Mouse (Mus musculus): ENCODE measurements around the gene Psd. TPM values are rescaled to one million over a fixed set of nuclear protein-coding genes. Genes with fewer than 3 reads are reported as not detected.

The Psd gene
- polyA plus RNA-seq, 1 experiment from 2014 or later, result 6.0 TPM

- no peak for ATAC-seq (ENCODE audit: insufficient number of reproducible peaks, insufficient read depth, low FRiP score, low TSS enrichment, low read depth)
- no peak overlapping the region for H3K4me3 ChIP-seq
- WGBS, result 82% methylated on average over 21 of the region's 21 CpGs
- H3K4me1 ChIP-seq, result peaks cover 23% of the 10 kb centered on the region
- 0 out of 2 replicates have a peak overlapping the region, but pooled peaks have one; percentile 74 for H3K9ac ChIP-seq
- H3K4me2 ChIP-seq, result no peak overlapping the region
- peaks cover 47% of the 10 kb centered on the region for H3K36me3 ChIP-seq
- H3K27me3 ChIP-seq, result peaks cover 59% of the 10 kb centered on the region
- no peak overlapping the region for H3K27ac ChIP-seq
- no peaks in the 10 kb centered on the region for H3K9me3 ChIP-seq
Measured at GRCm38 (mm10) chr19:46309651-46310305, 17.2 kb downstream of the Psd start.

- H3K9me3 ChIP-seq, result no peaks in the 10 kb centered on the region
- H3K4me1 ChIP-seq, result peaks cover 22% of the 10 kb centered on the region
- peak overlapping the region; percentile 44 for H3K4me3 ChIP-seq
- peaks cover 47% of the 10 kb centered on the region for H3K36me3 ChIP-seq
- no peak for ATAC-seq (ENCODE audit: insufficient number of reproducible peaks, insufficient read depth, low FRiP score, low TSS enrichment, low read depth)
- peaks cover 50% of the 10 kb centered on the region for H3K27me3 ChIP-seq
- WGBS, result 2% methylated on average over 47 of the region's 47 CpGs
- peak overlapping the region; percentile 80 for H3K4me2 ChIP-seq
- H3K27ac ChIP-seq, result no peak overlapping the region
- H3K9ac ChIP-seq, result peak overlapping the region; percentile 74
Measured at GRCm38 (mm10) chr19:46308706-46309435, 18.1 kb downstream of the Psd start.

- Histone ChIP-seq H3K4me3 (peak overlapping the region; percentile 44), H3K9ac (peak overlapping the region; percentile 74; the same call in 1 of the 2 replicates), H3K4me2 (peak overlapping the region; percentile 80), H3K9me3 (no peaks in the 10 kb centered on the region), H3K27ac (no peak overlapping the region), H3K27me3 (peaks cover 44% of the 10 kb centered on the region), H3K36me3 (peaks cover 44% of the 10 kb centered on the region), H3K4me1 (peaks cover 26% of the 10 kb centered on the region)
- ATAC-seq (ENCODE audit: insufficient number of reproducible peaks, insufficient read depth, low FRiP score, low TSS enrichment, low read depth), result no peak
- 62% methylated on average over 16 of the region's 16 CpGs for WGBS
Measured at GRCm38 (mm10) chr19:46308303-46308702, 18.7 kb downstream of the Psd start.

- Histone ChIP-seq H3K27ac (no peak overlapping the region), H3K4me3 (no peak overlapping the region), H3K9me3 (no peaks in the 10 kb centered on the region), H3K4me2 (no peak overlapping the region), H3K9ac (no peak overlapping the region), H3K27me3 (peaks cover 39% of the 10 kb centered on the region), H3K4me1 (peaks cover 26% of the 10 kb centered on the region), H3K36me3 (peaks cover 39% of the 10 kb centered on the region)
- no peak for ATAC-seq (ENCODE audit: insufficient number of reproducible peaks, insufficient read depth, low FRiP score, low TSS enrichment, low read depth)
- 78% methylated on average over 16 of the region's 16 CpGs for WGBS
Measured at GRCm38 (mm10) chr19:46307781-46308180, 19.2 kb downstream of the Psd start.

- Histone ChIP-seq H3K27ac (no peak overlapping the region), H3K4me2 (peak overlapping the region; percentile 97), H3K4me3 (no peak overlapping the region), H3K4me1 (peaks cover 26% of the 10 kb centered on the region), H3K9me3 (no peaks in the 10 kb centered on the region), H3K27me3 (peaks cover 31% of the 10 kb centered on the region), H3K9ac (no peak overlapping the region), H3K36me3 (peaks cover 29% of the 10 kb centered on the region)
- no peak for ATAC-seq (ENCODE audit: insufficient number of reproducible peaks, insufficient read depth, low FRiP score, low TSS enrichment, low read depth)
- WGBS, result 93% methylated on average over 9 of the region's 9 CpGs
Measured at GRCm38 (mm10) chr19:46306751-46307289, 20.1 kb downstream of the Psd start.

GRCm38 (mm10) chr19:46306268-46306610 is 20.7 kb downstream of the Psd start:
- H3K4me2 ChIP-seq, result peak overlapping the region; percentile 97
- no peaks in the 10 kb centered on the region for H3K9me3 ChIP-seq
- H3K4me1 ChIP-seq, result peaks cover 26% of the 10 kb centered on the region
- peak overlapping the region; percentile 76 for H3K9ac ChIP-seq
- ATAC-seq (ENCODE audit: insufficient number of reproducible peaks, insufficient read depth, low FRiP score, low TSS enrichment, low read depth), result no peak
- peaks cover 23% of the 10 kb centered on the region for H3K36me3 ChIP-seq
- H3K27ac ChIP-seq, result no peak overlapping the region
- peak overlapping the region; percentile 69 for H3K4me3 ChIP-seq
- H3K27me3 ChIP-seq, result peaks cover 30% of the 10 kb centered on the region
- 52% methylated on average over 5 of the region's 5 CpGs for WGBS

- Histone ChIP-seq H3K27me3 (peaks cover 30% of the 10 kb centered on the region), H3K4me1 (peaks cover 26% of the 10 kb centered on the region), H3K27ac (peak overlapping the region; percentile 60; the same call in 1 of the 2 replicates), H3K36me3 (peaks cover 18% of the 10 kb centered on the region), H3K4me3 (peak overlapping the region; percentile 69), H3K4me2 (peak overlapping the region; percentile 97), H3K9me3 (no peaks in the 10 kb centered on the region), H3K9ac (peak overlapping the region; percentile 76)
- under 1% methylated on average over 40 of the region's 43 CpGs for WGBS
- peak; percentile 67 for ATAC-seq (ENCODE audit: insufficient number of reproducible peaks, insufficient read depth, low FRiP score, low TSS enrichment, low read depth)
Measured at GRCm38 (mm10) chr19:46305432-46306267, 21.3 kb downstream of the Psd start.

- peak overlapping the region; percentile 76 for H3K9ac ChIP-seq
- H3K4me2 ChIP-seq, result peak overlapping the region; percentile 97
- peaks cover 30% of the 10 kb centered on the region for H3K27me3 ChIP-seq
- peaks cover 10% of the 10 kb centered on the region for H3K36me3 ChIP-seq
- WGBS, result under 1% methylated on average over 34 of the region's 34 CpGs
- H3K9me3 ChIP-seq, result no peaks in the 10 kb centered on the region
- peak overlapping the region; percentile 69 for H3K4me3 ChIP-seq
- H3K4me1 ChIP-seq, result peaks cover 26% of the 10 kb centered on the region
- peak overlapping the region; percentile 60 for H3K27ac ChIP-seq
- peak; percentile 45; the same call in 1 of the 2 replicates for ATAC-seq (ENCODE audit: insufficient number of reproducible peaks, insufficient read depth, low FRiP score, low TSS enrichment, low read depth)
Measured at GRCm38 (mm10) chr19:46304908-46305333, 22.0 kb downstream of the Psd start.

GRCm38 (mm10) chr19:46304216-46304841 is 22.6 kb downstream of the Psd start, which contains the start of gene Nfkb2:
Gene Nfkb2, plus strand, starts transcription at chr19:46304320.
- Histone ChIP-seq H3K36me3 (peaks cover 5% of the 10 kb centered on the region; the same call in 1 of the 2 replicates), H3K9me3 (no peaks in the 10 kb centered on the region), H3K27me3 (peaks cover 25% of the 10 kb centered on the region), H3K9ac (peak within 1 kb of the TSS; percentile 76), H3K4me3 (peak within 1 kb of the TSS; percentile 69), H3K4me1 (peaks cover 26% of the 10 kb centered on the region), H3K4me2 (peak within 1 kb of the TSS; percentile 97), H3K27ac (peak within 1 kb of the TSS; percentile 84)
- ATAC-seq (ENCODE audit: insufficient number of reproducible peaks, insufficient read depth, low FRiP score, low TSS enrichment, low read depth), result peak; percentile 84
- under 1% methylated on average over 39 of the region's 39 CpGs for WGBS

- ATAC-seq (ENCODE audit: insufficient number of reproducible peaks, insufficient read depth, low FRiP score, low TSS enrichment, low read depth), result no peak
- peak overlapping the region; percentile 69 for H3K4me3 ChIP-seq
- H3K4me2 ChIP-seq, result peak overlapping the region; percentile 97
- peak overlapping the region; percentile 84 for H3K27ac ChIP-seq
- H3K9ac ChIP-seq, result peak overlapping the region; percentile 76
- 56% methylated on average over 18 of the region's 18 CpGs for WGBS
- no peaks in the 10 kb centered on the region for H3K9me3 ChIP-seq
- peaks cover 19% of the 10 kb centered on the region for H3K27me3 ChIP-seq
- peaks cover 18% of the 10 kb centered on the region for H3K4me1 ChIP-seq
- H3K36me3 ChIP-seq, result peaks cover 5% of the 10 kb centered on the region; the same call in 1 of the 2 replicates
Measured at GRCm38 (mm10) chr19:46303251-46304215, 23.4 kb downstream of the Psd start.

All from embryonic facial prominence, embryonic 13.5 days (tissue).